In genomic region chr11:97745331-97745721, GRCm38 (mm10) we compare ENCODE assay signal across 1 mouse cellular context.
A peak's percentile ranks its signal among the peaks of the same experiment; 100 is the strongest.
TF ChIP-seq lines count a peak whose summit lies in the region.

No protein-coding gene starts in this region.

TF ChIP-seq in MEL, 35 proteins besides CTCF, POLR2A, EP300 and RAD21:
- TF ChIP-seq ZKSCAN1 (IDR thresholded peaks at IDR 0.05; ENCODE audit: low read depth, low read length) (no peak), MYC (IDR thresholded peaks at IDR 0.05; ENCODE audit: low read depth, low read length) (peak; percentile 67; the same call in 1 of the 2 replicates), BHLHE40 (IDR thresholded peaks at IDR 0.05; ENCODE audit: borderline replicate concordance, low read depth, low read length) (no peak), POLR2AphosphoS5 (IDR thresholded peaks at IDR 0.05; ENCODE audit: borderline replicate concordance, low read depth, low read length) (no peak), USF2 (IDR thresholded peaks at IDR 0.05; ENCODE audit: borderline replicate concordance in 1 of 2, insufficient read depth in 1 of 2, low read depth in 1 of 2, low read length in 2 of 2) (no peak), UBTF (IDR thresholded peaks at IDR 0.05; ENCODE audit: borderline replicate concordance, insufficient read depth, low read depth, low read length) (no peak), POLR2AphosphoS2 (IDR thresholded peaks at IDR 0.05; ENCODE audit: low read length) (0 out of 2 replicates have a peak, but pooled peaks have one; percentile 14)
